Mouse (Mus musculus): ENCODE results near the gene Cemip. TPM values are rescaled to one million over a fixed set of nuclear protein-coding genes. Genes with fewer than 3 reads are reported as not detected.

The Cemip gene
- 11.2 TPM for polyA plus RNA-seq (2012; fragmentation: generic; extraction: Trizol)

DNA sequence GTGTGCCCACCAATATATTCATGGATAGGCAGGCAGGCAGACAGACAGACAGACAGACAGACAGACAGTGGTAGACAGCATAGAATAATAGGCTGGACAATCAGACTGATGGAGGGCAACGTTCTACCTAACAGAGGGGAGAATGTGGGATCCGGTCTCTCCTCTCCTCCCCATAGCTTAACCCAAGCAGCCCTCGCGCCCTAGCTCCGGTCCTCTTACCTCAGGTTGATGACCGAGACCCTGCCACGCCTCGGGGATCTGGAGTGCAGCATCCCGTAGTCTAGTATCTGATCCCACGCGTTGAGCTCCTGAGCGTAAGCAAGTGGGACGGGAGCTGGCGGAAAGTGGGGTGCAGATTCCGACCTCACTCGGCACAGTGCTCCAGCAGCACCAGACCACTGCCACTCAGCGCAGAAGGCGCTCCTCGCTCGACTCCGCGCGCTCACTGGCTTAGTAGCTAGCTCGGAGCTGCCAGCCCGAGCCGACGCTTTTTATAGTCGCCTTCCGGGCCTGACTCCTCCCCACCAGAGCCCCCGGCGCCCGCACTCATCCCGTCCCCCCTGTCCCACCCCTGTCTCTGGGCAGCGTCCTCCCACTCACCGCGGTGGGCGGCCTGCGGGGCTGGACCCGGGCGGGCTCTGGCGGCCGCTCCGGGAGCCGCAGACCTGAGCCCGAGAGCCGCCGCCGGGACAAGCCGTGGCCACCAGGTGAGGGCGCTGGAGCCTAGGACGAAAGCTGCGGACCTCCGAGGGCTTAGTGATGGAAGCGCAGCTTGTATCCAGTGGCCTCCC is at the start of gene Cemip:
Cemip (minus strand) TSS at position 464 of the 791 bp plus-strand sequence.
- peak within 1 kb of the TSS; percentile 32 for H3K4me3 ChIP-seq
- no peak within 1 kb of the TSS for H3ac ChIP-seq (ENCODE audit: control insufficient read depth, insufficient read length)
- H3K36me3 ChIP-seq (ENCODE audit: control insufficient read depth, insufficient read depth) = no peaks in the 10 kb centered on the region
- no peaks in the 10 kb centered on the region for H3K79me2 ChIP-seq (ENCODE audit: control insufficient read depth, insufficient read depth)
- H3K4me2 ChIP-seq (ENCODE audit: low read depth) = peak within 1 kb of the TSS; percentile 80
- TF ChIP-seq POLR2AphosphoS2 (IDR thresholded peaks at IDR 0.05; ENCODE audit: insufficient read length, low read depth) = peak; percentile 78
- no peak for TF ChIP-seq E2F4 (IDR thresholded peaks at IDR 0.05; ENCODE audit: insufficient read depth)
- TF ChIP-seq TCF3 (IDR thresholded peaks at IDR 0.05; ENCODE audit: insufficient read length, low read depth) = no peak
- peak; percentile 76 for TF ChIP-seq POLR2A (IDR thresholded peaks at IDR 0.05; ENCODE audit: insufficient read length, low read depth)
- H3K27me3 ChIP-seq (ENCODE audit: control insufficient read depth, insufficient read depth, insufficient read length) = no peaks in the 10 kb centered on the region

DNA sequence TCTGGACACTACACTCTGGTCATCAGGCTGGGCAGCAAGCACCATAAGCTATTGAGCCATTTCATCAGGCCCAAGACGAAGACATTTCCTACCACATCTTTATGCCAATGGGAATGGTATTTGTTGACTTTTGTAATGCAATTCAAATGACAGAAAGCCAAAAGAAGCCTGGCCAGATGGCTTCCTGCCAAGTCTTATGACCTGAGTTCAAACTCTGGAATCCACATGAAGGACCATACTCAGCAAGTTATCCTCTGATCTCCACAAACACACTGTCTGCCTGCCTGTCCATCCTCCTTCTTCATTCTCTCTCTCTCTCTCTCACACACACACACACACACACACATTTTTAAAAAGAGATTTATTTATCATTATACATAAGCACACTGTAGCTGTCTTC is 46.4 kb upstream of the Cemip start:
- Histone ChIP-seq H3K4me2 (ENCODE audit: low read depth) (no peak overlapping the region), H3K36me3 (ENCODE audit: control insufficient read depth, insufficient read depth) (no peaks in the 10 kb centered on the region), H3K79me2 (ENCODE audit: control insufficient read depth, insufficient read depth) (peaks cover 96% of the 10 kb centered on the region), H3ac (ENCODE audit: control insufficient read depth, insufficient read length) (no peak overlapping the region), H3K4me3 (no peak overlapping the region), H3K27me3 (ENCODE audit: control insufficient read depth, insufficient read depth, insufficient read length) (no peaks in the 10 kb centered on the region)
- TF ChIP-seq MYOD1 (IDR thresholded peaks at IDR 0.05; ENCODE audit: control insufficient read depth in 1 of 3, insufficient read length in 2 of 3, low read depth in 2 of 3) = no peak
- TF ChIP-seq CEBPB (IDR thresholded peaks at IDR 0.05; ENCODE audit: insufficient read depth, poor library complexity, severe bottlenecking) = no peak
- TF ChIP-seq MAX (IDR thresholded peaks at IDR 0.05; ENCODE audit: low read depth) = no peak
- no peak for TF ChIP-seq POLR2AphosphoS2 (IDR thresholded peaks at IDR 0.05; ENCODE audit: insufficient read length, low read depth)
- TF ChIP-seq TCF12 (IDR thresholded peaks at IDR 0.05; ENCODE audit: insufficient read depth, poor library complexity, severe bottlenecking) = no peak
- TF ChIP-seq USF1 (IDR thresholded peaks at IDR 0.05; ENCODE audit: low read depth) = no peak
- no peak for TF ChIP-seq TCF3 (IDR thresholded peaks at IDR 0.05; ENCODE audit: insufficient read length, low read depth)
- TF ChIP-seq SRF (IDR thresholded peaks at IDR 0.05; ENCODE audit: control insufficient read depth, insufficient read length, low read depth) = no peak
- TF ChIP-seq MYOG (IDR thresholded peaks at IDR 0.05; ENCODE audit: control insufficient read depth in 1 of 3, insufficient read depth in 1 of 3, insufficient read length in 2 of 3, low read depth in 2 of 3) = no peak
- no peak for TF ChIP-seq E2F4 (IDR thresholded peaks at IDR 0.05; ENCODE audit: insufficient read depth)

DNA sequence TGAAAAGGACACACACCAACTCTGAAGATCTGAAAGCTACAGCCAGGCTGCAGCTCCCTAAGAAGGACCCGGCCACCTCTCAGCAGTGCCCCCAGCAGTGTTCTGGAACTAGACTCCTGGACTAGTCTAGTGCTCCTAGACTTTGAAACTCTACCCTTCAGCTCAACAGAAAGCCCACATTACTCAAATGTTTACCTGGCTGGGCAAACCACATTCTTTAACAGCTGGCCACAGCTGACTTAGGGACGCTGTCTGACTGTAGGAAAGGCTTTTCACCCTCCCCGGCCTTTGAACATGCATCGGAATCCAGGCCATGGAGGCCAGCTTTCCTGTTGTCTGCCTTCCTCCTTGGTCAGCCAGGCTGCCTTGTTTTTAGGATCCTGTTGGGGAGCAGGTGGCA is 45.4 kb upstream of the Cemip start:
- H3ac ChIP-seq (ENCODE audit: control insufficient read depth, insufficient read length) = no peak overlapping the region
- H3K4me2 ChIP-seq (ENCODE audit: low read depth) = no peak overlapping the region
- peaks cover 96% of the 10 kb centered on the region for H3K79me2 ChIP-seq (ENCODE audit: control insufficient read depth, insufficient read depth)
- H3K36me3 ChIP-seq (ENCODE audit: control insufficient read depth, insufficient read depth) = no peaks in the 10 kb centered on the region
- H3K4me3 ChIP-seq = no peak overlapping the region
- no peaks in the 10 kb centered on the region for H3K27me3 ChIP-seq (ENCODE audit: control insufficient read depth, insufficient read depth, insufficient read length)
- TF ChIP-seq POLR2A (IDR thresholded peaks at IDR 0.05; ENCODE audit: insufficient read length, low read depth) (no peak), USF1 (IDR thresholded peaks at IDR 0.05; ENCODE audit: low read depth) (no peak), REST (IDR thresholded peaks at IDR 0.05; ENCODE audit: insufficient read depth, insufficient read length) (no peak), POLR2AphosphoS2 (IDR thresholded peaks at IDR 0.05; ENCODE audit: insufficient read length, low read depth) (no peak), MYOG (IDR thresholded peaks at IDR 0.05; ENCODE audit: control insufficient read depth in 1 of 3, insufficient read depth in 1 of 3, insufficient read length in 2 of 3, low read depth in 2 of 3) (peak in 1 of 3 experiments; percentile 5), TCF3 (IDR thresholded peaks at IDR 0.05; ENCODE audit: insufficient read length, low read depth) (no peak), E2F4 (IDR thresholded peaks at IDR 0.05; ENCODE audit: insufficient read depth) (no peak)

DNA sequence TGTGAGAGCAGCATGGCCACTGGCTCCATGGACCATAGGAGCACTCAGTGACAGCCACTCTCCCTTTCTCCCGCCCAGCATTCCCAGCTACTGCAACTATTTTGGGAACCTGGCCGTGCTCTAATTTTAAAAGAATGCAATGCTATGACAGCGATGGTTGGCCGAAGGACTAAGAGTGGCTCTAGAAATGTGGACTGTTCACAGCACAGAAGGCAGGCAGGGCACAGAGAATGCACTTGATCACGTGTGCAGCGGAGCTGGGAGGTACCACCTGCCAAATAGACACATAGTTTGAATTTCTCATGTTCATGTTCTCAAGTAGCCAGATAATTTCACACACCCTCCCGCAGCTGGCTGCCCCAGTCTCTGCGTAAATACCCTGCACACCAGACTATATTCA is 42.4 kb upstream of the Cemip start:
- Histone ChIP-seq H3ac (ENCODE audit: control insufficient read depth, insufficient read length) (no peak overlapping the region), H3K36me3 (ENCODE audit: control insufficient read depth, insufficient read depth) (no peaks in the 10 kb centered on the region), H3K27me3 (ENCODE audit: control insufficient read depth, insufficient read depth, insufficient read length) (no peaks in the 10 kb centered on the region), H3K79me2 (ENCODE audit: control insufficient read depth, insufficient read depth) (peaks cover 93% of the 10 kb centered on the region), H3K4me2 (ENCODE audit: low read depth) (peak overlapping the region; percentile 53), H3K4me3 (no peak overlapping the region)
- TF ChIP-seq USF1 (IDR thresholded peaks at IDR 0.05; ENCODE audit: low read depth) (peak; percentile 83), POLR2AphosphoS2 (IDR thresholded peaks at IDR 0.05; ENCODE audit: insufficient read length, low read depth) (no peak), MYOG (IDR thresholded peaks at IDR 0.05; ENCODE audit: control insufficient read depth in 1 of 3, insufficient read depth in 1 of 3, insufficient read length in 2 of 3, low read depth in 2 of 3) (peak; percentile 4 to 77 (median 47)), MYOD1 (IDR thresholded peaks at IDR 0.05; ENCODE audit: control insufficient read depth in 1 of 3, insufficient read length in 2 of 3, low read depth in 2 of 3) (peak in 2 of 3 experiments; percentile 69 to 80)

DNA sequence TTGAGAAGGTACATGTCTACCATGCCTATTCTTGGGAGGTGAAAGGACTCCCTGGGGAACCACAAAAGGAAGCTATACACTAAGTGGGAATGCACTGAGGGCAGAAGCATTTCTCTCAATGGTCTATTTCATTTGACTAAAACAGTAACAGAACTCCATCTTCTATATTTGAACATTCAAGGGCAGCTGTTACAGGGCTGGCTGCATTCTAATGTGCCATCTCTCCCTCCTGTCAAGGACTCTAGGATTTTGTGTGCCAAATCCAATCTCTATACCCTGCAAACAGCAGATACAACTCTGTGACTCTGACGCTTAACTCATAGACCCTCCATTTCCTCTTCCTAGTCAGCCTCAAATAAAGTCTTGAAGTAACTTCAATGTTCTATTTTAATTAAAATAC is 39.4 kb upstream of the Cemip start:
- H3K36me3 ChIP-seq (ENCODE audit: control insufficient read depth, insufficient read depth) = no peaks in the 10 kb centered on the region
- no peaks in the 10 kb centered on the region for H3K27me3 ChIP-seq (ENCODE audit: control insufficient read depth, insufficient read depth, insufficient read length)
- H3K4me3 ChIP-seq = no peak overlapping the region
- peak overlapping the region; percentile 22 for H3K4me2 ChIP-seq (ENCODE audit: low read depth)
- H3K79me2 ChIP-seq (ENCODE audit: control insufficient read depth, insufficient read depth) = peaks cover 93% of the 10 kb centered on the region
- no peak overlapping the region for H3ac ChIP-seq (ENCODE audit: control insufficient read depth, insufficient read length)
- TF ChIP-seq MYOD1 (IDR thresholded peaks at IDR 0.05; ENCODE audit: control insufficient read depth in 1 of 3, insufficient read length in 2 of 3, low read depth in 2 of 3) (peak in 1 of 3 experiments; percentile 24), POLR2A (IDR thresholded peaks at IDR 0.05; ENCODE audit: insufficient read length, low read depth) (no peak), TCF3 (IDR thresholded peaks at IDR 0.05; ENCODE audit: insufficient read length, low read depth) (no peak), POLR2AphosphoS2 (IDR thresholded peaks at IDR 0.05; ENCODE audit: insufficient read length, low read depth) (no peak), MYOG (IDR thresholded peaks at IDR 0.05; ENCODE audit: control insufficient read depth in 1 of 3, insufficient read depth in 1 of 3, insufficient read length in 2 of 3, low read depth in 2 of 3) (peak in 1 of 3 experiments; percentile 47), SRF (IDR thresholded peaks at IDR 0.05; ENCODE audit: control insufficient read depth, insufficient read length, low read depth) (no peak), TCF12 (IDR thresholded peaks at IDR 0.05; ENCODE audit: insufficient read depth, poor library complexity, severe bottlenecking) (no peak), CEBPB (IDR thresholded peaks at IDR 0.05; ENCODE audit: insufficient read depth, poor library complexity, severe bottlenecking) (no peak), USF1 (IDR thresholded peaks at IDR 0.05; ENCODE audit: low read depth) (no peak), REST (IDR thresholded peaks at IDR 0.05; ENCODE audit: insufficient read depth, insufficient read length) (no peak), E2F4 (IDR thresholded peaks at IDR 0.05; ENCODE audit: insufficient read depth) (no peak), MAX (IDR thresholded peaks at IDR 0.05; ENCODE audit: low read depth) (no peak)
